Mouse (Mus musculus): ENCODE data around the gene Lamtor2.

GRCm38 (mm10) chr3:88569694-88570093 lies 16.8 kb upstream of the Lamtor2 start:
- TF ChIP-seq CTCF (IDR thresholded peaks at IDR 0.05; ENCODE audit: extremely low read depth, insufficient read depth, low read length) (no peak), POLR2A (IDR thresholded peaks at IDR 0.05; ENCODE audit: extremely low read depth, insufficient read depth, low read length) (no peak)

All from cortical plate, adult 2 months (tissue).